Mouse (Mus musculus) MEL (cell line): ENCODE data around the gene Gsta2.
"Not testable (repeated sequence)": the region's sequence is repeated elsewhere in the genome, so short reads cannot be mapped to it uniquely, and the experiment has no call there.

Experiments
- CTCF ChIP-seq, 3 experiments: IDR thresholded peaks in 2 of 3; conservative IDR thresholded peaks in 1 of 3; 2 replicates each; pipeline ENCODE4 v1.5.1; 2011 to 2012; ENCODE audit warnings: low read length in 3 of 3, low read depth in 2 of 3, mild to moderate bottlenecking in 2 of 3, improper control_type of control experiment in 1 of 3, inconsistent platforms in 1 of 3, mixed read lengths in 1 of 3, moderate library complexity in 1 of 3; ENCODE audit not compliant: control insufficient read depth in 1 of 3, insufficient read depth in 1 of 3, poor library complexity in 1 of 3, severe bottlenecking in 1 of 3
- HCFC1 ChIP-seq: IDR thresholded peaks from 2 replicates; pipeline ENCODE4 v1.6.1; 2012; ENCODE audit warnings: low read depth, mild to moderate bottlenecking, inconsistent platforms, low read length, improper control_type of control experiment, moderate library complexity
- JUND ChIP-seq: IDR thresholded peaks from 2 replicates; pipeline ENCODE4 v1.6.1; 2011; ENCODE audit warnings: low read depth, mild to moderate bottlenecking, improper control_type of control experiment, low read length
- MAFK ChIP-seq: IDR thresholded peaks from 2 replicates; pipeline ENCODE4 v1.6.1; 2011; ENCODE audit warnings: low read depth, mild to moderate bottlenecking, low read length, improper control_type of control experiment, borderline replicate concordance
- POLR2A ChIP-seq, 2 experiments: IDR thresholded peaks; 2 replicates each; pipeline ENCODE4 v1.6.1; 2011 to 2012; ENCODE audit warnings: low read length in 2 of 2, mild to moderate bottlenecking in 2 of 2, control low read depth in 1 of 2, improper control_type of control experiment in 1 of 2, low read depth in 1 of 2, moderate library complexity in 1 of 2; ENCODE audit not compliant: control insufficient read depth in 1 of 2, insufficient read depth in 1 of 2, poor library complexity in 1 of 2
- ZNF384 ChIP-seq: IDR thresholded peaks from 2 replicates; pipeline ENCODE4 v1.6.1; 2012; ENCODE audit warnings: low read depth, mild to moderate bottlenecking, inconsistent platforms, low read length, improper control_type of control experiment

DNA sequence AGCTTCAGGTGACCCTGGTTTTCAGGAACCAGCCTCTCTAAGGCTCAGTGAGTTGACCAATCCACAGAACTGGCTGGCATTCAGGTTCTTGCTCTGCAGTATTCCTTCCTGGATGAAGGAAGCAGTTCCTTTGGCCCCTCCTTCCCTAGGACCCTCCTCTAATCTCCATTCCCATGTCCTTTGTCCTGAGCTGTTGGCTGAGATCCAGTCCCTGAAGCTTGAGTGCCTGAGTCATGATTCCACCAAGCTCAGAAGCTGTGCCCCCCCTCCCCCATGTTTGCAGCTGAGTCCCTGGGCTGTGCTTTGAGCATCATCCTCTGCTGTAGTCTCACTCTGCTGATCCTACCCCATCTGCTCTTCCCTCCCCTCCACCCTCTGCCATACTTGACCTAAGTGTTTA lies 18.5 kb downstream of the Gsta2 start:
- TF ChIP-seq MAFK; JUND; ZNF384; CTCF (IDR thresholded peaks at IDR 0.05 in 2 of 3, conservative IDR thresholded peaks at IDR 0.05 in 1 of 3; ENCODE audit: control insufficient read depth in 1 of 3, insufficient read depth in 1 of 3, low read depth in 2 of 3, low read length in 3 of 3, poor library complexity in 1 of 3, severe bottlenecking in 1 of 3); POLR2A (IDR thresholded peaks at IDR 0.05; ENCODE audit: control insufficient read depth in 1 of 2, insufficient read depth in 1 of 2, low read depth in 1 of 2, low read length in 2 of 2, poor library complexity in 1 of 2); HCFC1: not testable (repeated sequence)
